Mouse (Mus musculus) intestine, embryonic 16.5 days (tissue): ENCODE results near the gene Vat1l. TPM values are rescaled to one million over a fixed set of nuclear protein-coding genes. Genes with fewer than 3 reads are reported as not detected.

Source experiments
- ATAC-seq: fragments of 200-750 bp; cut with Nextera tagmentation; 2 replicates; pipeline ENCODE4 v1.8.0; 2017; ENCODE audit warnings: moderate TSS enrichment, moderate library complexity
- H3K27ac ChIP-seq: fragments of 300-500 bp; sonication (generic); 2 replicates; pipeline ENCODE4 v1.5.1; 2014; ENCODE audit warnings: mild to moderate bottlenecking, low read length
- H3K27me3 ChIP-seq: fragments of 300-500 bp; sonication (generic); replicated peaks from 2 replicates; pipeline ENCODE4 v1.6.1; 2014; ENCODE audit warnings: low read length, control low read depth, mixed read lengths; ENCODE audit not compliant: control insufficient read depth, insufficient read depth
- H3K36me3 ChIP-seq: fragments of 300-500 bp; sonication (generic); 2 replicates; pipeline ENCODE4 v1.6.1; 2014; ENCODE audit warnings: low read length, control low read depth; ENCODE audit not compliant: control insufficient read depth, insufficient read depth
- H3K4me1 ChIP-seq: fragments of 300-500 bp; sonication (generic); 2 replicates; pipeline ENCODE4 v1.6.1; 2014; ENCODE audit warnings: low read length, control low read depth, mixed read lengths; ENCODE audit not compliant: control insufficient read depth, insufficient read depth
- H3K4me2 ChIP-seq: fragments of 300-500 bp; sonication (generic); 2 replicates; pipeline ENCODE4 v1.6.1; 2014; ENCODE audit warnings: low read depth, low read length, control low read depth
- H3K4me3 ChIP-seq: fragments of 300-500 bp; sonication (generic); 2 replicates; pipeline ENCODE4 v1.5.1; 2014; ENCODE audit warnings: mild to moderate bottlenecking, low read length
- H3K9ac ChIP-seq: fragments of 300-500 bp; sonication (generic); 2 replicates; pipeline ENCODE4 v1.6.1; 2014; ENCODE audit warnings: low read depth, low read length
- H3K9me3 ChIP-seq: fragments of 300-500 bp; sonication (generic); 2 replicates; pipeline ENCODE4 v1.6.1; 2016; ENCODE audit warnings: low read length, control low read depth; ENCODE audit not compliant: control insufficient read depth
- WGBS: fragments of 180-500 bp; shearing (Covaris S2); extraction: QIAGEN DNeasy Blood & Tissue Kit; methylation state at CpG from one replicate; pipeline ENCODE4 v1.1.7; 2014; 5-methylcytosine and 5-hydroxymethylcytosine counted together
- polyA plus RNA-seq: library from polyadenylated mRNA; unstranded; fragments of >200 nt; fragmentation: Nextera tagmentation; extraction: Ambion mirVana; gene quantifications from 2 replicates; pipeline ENCODE4 v1.2.1, GENCODE M21; 2015

Gene Vat1l
- polyA plus RNA-seq, 1 experiment from 2014 or later: 2.3 TPM

- 67% methylated on average over 8 of the region's 8 CpGs for WGBS
- Histone ChIP-seq H3K27ac (no peak overlapping the region), H3K9me3 (no peaks in the 10 kb centered on the region), H3K27me3 (no peaks in the 10 kb centered on the region), H3K4me1 (no peaks in the 10 kb centered on the region), H3K36me3 (no peaks in the 10 kb centered on the region), H3K4me2 (no peak overlapping the region), H3K4me3 (no peak overlapping the region), H3K9ac (no peak overlapping the region)
- ATAC-seq: no peak
These were observed 69.1 kb downstream of the Vat1l start for GRCm38 (mm10) chr8:114274558-114274957.

- ATAC-seq: no peak
- no peak overlapping the region for H3K4me3 ChIP-seq
- H3K9me3 ChIP-seq: no peaks in the 10 kb centered on the region
- no peak overlapping the region for H3K27ac ChIP-seq
- no peak overlapping the region for H3K9ac ChIP-seq
- WGBS: 71% methylated on average over 1 of the region's 1 CpGs
- H3K36me3 ChIP-seq: no peaks in the 10 kb centered on the region
- H3K4me2 ChIP-seq: no peak overlapping the region
- no peaks in the 10 kb centered on the region for H3K4me1 ChIP-seq
- H3K27me3 ChIP-seq: no peaks in the 10 kb centered on the region
These were observed 75.7 kb downstream of the Vat1l start for GRCm38 (mm10) chr8:114281101-114281500.

GRCm38 (mm10) chr8:114294889-114295748 lies 89.7 kb downstream of the Vat1l start:
- no peak for ATAC-seq
- no peak overlapping the region for H3K27ac ChIP-seq

GRCm38 (mm10) chr8:114295749-114296067 lies 90.3 kb downstream of the Vat1l start:
- Histone ChIP-seq H3K27me3 (no peaks in the 10 kb centered on the region), H3K27ac (no peak overlapping the region), H3K4me1 (0 out of 2 replicates have a peak, but pooled peaks cover 3% of the 10 kb centered on the region), H3K4me2 (no peak overlapping the region), H3K9me3 (no peaks in the 10 kb centered on the region), H3K4me3 (no peak overlapping the region), H3K9ac (no peak overlapping the region), H3K36me3 (no peaks in the 10 kb centered on the region)
- ATAC-seq: no peak
- 61% methylated on average over 3 of the region's 3 CpGs for WGBS

More at GRCm38 (mm10) chr8:114294889-114295748, 89.7 kb downstream of the Vat1l start:
- 0 out of 2 replicates have a peak, but pooled peaks cover 3% of the 10 kb centered on the region for H3K4me1 ChIP-seq
- H3K9ac ChIP-seq: no peak overlapping the region
- no peak overlapping the region for H3K4me2 ChIP-seq
- H3K36me3 ChIP-seq: no peaks in the 10 kb centered on the region
- WGBS: 48% methylated on average over 11 of the region's 11 CpGs
- H3K4me3 ChIP-seq: no peak overlapping the region
- H3K9me3 ChIP-seq: no peaks in the 10 kb centered on the region
- H3K27me3 ChIP-seq: no peaks in the 10 kb centered on the region

- no peak for ATAC-seq
- Histone ChIP-seq H3K4me3 (no peak overlapping the region), H3K4me2 (no peak overlapping the region), H3K4me1 (0 out of 2 replicates have a peak, but pooled peaks cover 3% of the 10 kb centered on the region), H3K27me3 (no peaks in the 10 kb centered on the region), H3K9me3 (no peaks in the 10 kb centered on the region), H3K9ac (no peak overlapping the region), H3K27ac (no peak overlapping the region), H3K36me3 (no peaks in the 10 kb centered on the region)
- 69% methylated on average over 2 of the region's 2 CpGs for WGBS
These were observed 92.8 kb downstream of the Vat1l start for GRCm38 (mm10) chr8:114298253-114298652.

GRCm38 (mm10) chr8:114300072-114300471 lies 94.7 kb downstream of the Vat1l start:
- Histone ChIP-seq H3K4me1 (no peaks in the 10 kb centered on the region), H3K4me3 (no peak overlapping the region), H3K9me3 (no peaks in the 10 kb centered on the region), H3K27ac (no peak overlapping the region), H3K36me3 (no peaks in the 10 kb centered on the region), H3K27me3 (no peaks in the 10 kb centered on the region), H3K4me2 (no peak overlapping the region), H3K9ac (no peak overlapping the region)
- 61% methylated on average over 7 of the region's 7 CpGs for WGBS
- ATAC-seq: no peak

- no peak for ATAC-seq
- Histone ChIP-seq H3K4me1 (no peaks in the 10 kb centered on the region), H3K27ac (no peak overlapping the region), H3K9me3 (no peaks in the 10 kb centered on the region), H3K27me3 (no peaks in the 10 kb centered on the region; the same call in 1 of the 2 replicates), H3K9ac (no peak overlapping the region), H3K4me2 (no peak overlapping the region), H3K4me3 (no peak overlapping the region), H3K36me3 (no peaks in the 10 kb centered on the region)
- WGBS: 83% methylated on average over 5 of the region's 5 CpGs
These were observed 100.9 kb downstream of the Vat1l start for GRCm38 (mm10) chr8:114306296-114306695.

- WGBS: 36% methylated on average over 5 of the region's 5 CpGs
- Histone ChIP-seq H3K4me1 (no peaks in the 10 kb centered on the region), H3K4me3 (no peak overlapping the region), H3K27me3 (no peaks in the 10 kb centered on the region), H3K9ac (no peak overlapping the region), H3K36me3 (no peaks in the 10 kb centered on the region), H3K27ac (no peak overlapping the region), H3K9me3 (no peaks in the 10 kb centered on the region), H3K4me2 (no peak overlapping the region)
- no peak for ATAC-seq
These were observed 109.4 kb downstream of the Vat1l start for GRCm38 (mm10) chr8:114314669-114315325.

- no peak overlapping the region for H3K4me2 ChIP-seq
- no peak for ATAC-seq
- no peaks in the 10 kb centered on the region for H3K4me1 ChIP-seq
- WGBS: 79% methylated on average over 4 of the region's 4 CpGs
- H3K36me3 ChIP-seq: no peaks in the 10 kb centered on the region
- no peaks in the 10 kb centered on the region for H3K9me3 ChIP-seq
- no peaks in the 10 kb centered on the region for H3K27me3 ChIP-seq
- no peak overlapping the region for H3K27ac ChIP-seq
- H3K4me3 ChIP-seq: no peak overlapping the region
- no peak overlapping the region for H3K9ac ChIP-seq
These were observed 112.7 kb downstream of the Vat1l start for GRCm38 (mm10) chr8:114318161-114318560.
